Mouse (Mus musculus): Measurements from ENCODE around the gene Ung.

DNA sequence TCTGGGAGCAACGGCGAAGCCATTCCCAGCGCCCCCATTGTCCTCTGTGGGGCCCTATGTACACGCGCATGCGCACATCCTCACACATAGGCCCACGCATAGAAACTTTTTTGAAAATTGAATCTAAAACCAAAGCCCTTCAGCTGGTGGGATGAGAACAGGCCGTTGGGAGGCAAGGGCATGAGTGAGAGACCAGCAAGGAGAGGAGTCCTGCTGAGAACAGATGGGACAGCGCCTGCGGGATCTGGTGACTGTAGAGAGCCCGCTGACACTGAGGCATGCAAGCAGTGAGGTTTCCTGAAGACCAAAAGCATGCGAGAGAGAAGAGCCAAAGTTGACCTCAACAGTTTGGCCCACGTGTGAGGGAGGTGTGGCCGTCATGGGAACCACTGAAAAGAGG, 44.7 kb upstream of the Ung start:
- no peak for TF ChIP-seq CTCF (IDR thresholded peaks at IDR 0.05; ENCODE audit: low read depth)
- TF ChIP-seq EP300 (IDR thresholded peaks at IDR 0.05; ENCODE audit: low read depth) = no peak

Data from liver, embryonic 14.5 days (tissue).